Mouse (Mus musculus) v-Abl transformed pro-B cells (cell line): ENCODE data around the gene Ankrd55.

Experiments used
- in situ Hi-C, 2 experiments: fragments of 400-800 bp; cut with MboI; formaldehyde crosslinking; loops; one replicate each; pipeline ENCODE4 v1.15.1; 2025; ENCODE audit not compliant: unreplicated experiment in 2 of 2

The Ankrd55 gene

GRCm38 (mm10) chr13:112335531-112335930 lies 47.3 kb downstream of the Ankrd55 start:
- in situ Hi-C loops: no loop called here

- in situ Hi-C loops: no loop called here
Measured at GRCm38 (mm10) chr13:112337146-112337545, 48.9 kb downstream of the Ankrd55 start.

- in situ Hi-C loops: no loop called here
Measured at GRCm38 (mm10) chr13:112340205-112340604, 52.0 kb downstream of the Ankrd55 start.

- in situ Hi-C loops: no loop called here
Measured at GRCm38 (mm10) chr13:112340761-112341160, 52.5 kb downstream of the Ankrd55 start.

- in situ Hi-C loops: no loop called here
Measured at GRCm38 (mm10) chr13:112342971-112343627, 54.8 kb downstream of the Ankrd55 start.

- in situ Hi-C loops: no loop called here
Measured at GRCm38 (mm10) chr13:112343628-112344009, 55.4 kb downstream of the Ankrd55 start.

GRCm38 (mm10) chr13:112344270-112344864 lies 56.1 kb downstream of the Ankrd55 start:
- in situ Hi-C loops: no loop called here

- in situ Hi-C loops: no loop called here
Measured at GRCm38 (mm10) chr13:112345542-112345941, 57.3 kb downstream of the Ankrd55 start.

GRCm38 (mm10) chr13:112346031-112346430 lies 57.8 kb downstream of the Ankrd55 start:
- in situ Hi-C loops: no loop called here

GRCm38 (mm10) chr13:112346659-112347142 lies 58.5 kb downstream of the Ankrd55 start:
- in situ Hi-C loops: no loop called here

GRCm38 (mm10) chr13:112348250-112348649 lies 60.0 kb downstream of the Ankrd55 start:
- in situ Hi-C loops: no loop called here

- in situ Hi-C loops: no loop called here
Measured at GRCm38 (mm10) chr13:112348896-112349484, 60.7 kb downstream of the Ankrd55 start.

- in situ Hi-C loops: no loop called here
Measured at GRCm38 (mm10) chr13:112349500-112349899, 61.2 kb downstream of the Ankrd55 start.

GRCm38 (mm10) chr13:112351943-112352342 lies 63.7 kb downstream of the Ankrd55 start:
- in situ Hi-C loops: no loop called here

GRCm38 (mm10) chr13:112354109-112354867 lies 66.0 kb downstream of the Ankrd55 start:
- in situ Hi-C loops: no loop called here

GRCm38 (mm10) chr13:112354958-112355357 lies 66.7 kb downstream of the Ankrd55 start:
- in situ Hi-C loops: no loop called here

GRCm38 (mm10) chr13:112355794-112356486 lies 67.7 kb downstream of the Ankrd55 start:
- in situ Hi-C loops: no loop called here

- in situ Hi-C loops: no loop called here
Measured at GRCm38 (mm10) chr13:112361575-112361974, 73.3 kb downstream of the Ankrd55 start.

- in situ Hi-C loops: no loop called here
Measured at GRCm38 (mm10) chr13:112363218-112363617, 75.0 kb downstream of the Ankrd55 start.

GRCm38 (mm10) chr13:112363746-112364145 lies 75.5 kb downstream of the Ankrd55 start:
- in situ Hi-C loops: no loop called here

GRCm38 (mm10) chr13:112364698-112365097 lies 76.4 kb downstream of the Ankrd55 start:
- in situ Hi-C loops: no loop called here
